Mouse (Mus musculus) embryonic facial prominence, embryonic 12.5 days (tissue): Measurements from ENCODE around the gene Gm7879. TPM values are rescaled to one million over a fixed set of nuclear protein-coding genes. Genes with fewer than 3 reads are reported as not detected.
"Not testable (repeated sequence)": the region's sequence is repeated elsewhere in the genome, so short reads cannot be mapped to it uniquely, and the experiment has no call there.

Experiments
- ATAC-seq: fragments of 200-750 bp; cut with Nextera tagmentation; 2 replicates; pipeline ENCODE4 v1.8.0; 2017; ENCODE audit not compliant: insufficient number of reproducible peaks, insufficient read depth, low FRiP score, low TSS enrichment
- H3K27ac ChIP-seq: fragments of 300-500 bp; sonication (generic); 2 replicates; pipeline ENCODE4 v1.5.1; 2016; ENCODE audit warnings: mild to moderate bottlenecking
- H3K27me3 ChIP-seq: fragments of 300-500 bp; sonication (generic); 2 replicates; pipeline ENCODE4 v1.6.1; 2016; ENCODE audit warnings: mild to moderate bottlenecking, moderate library complexity
- H3K36me3 ChIP-seq: fragments of 300-500 bp; sonication (generic); 2 replicates; pipeline ENCODE4 v1.6.1; 2016; ENCODE audit warnings: mild to moderate bottlenecking
- H3K4me1 ChIP-seq: fragments of 300-500 bp; sonication (generic); 2 replicates; pipeline ENCODE4 v1.6.1; 2016
- H3K4me2 ChIP-seq: fragments of 300-500 bp; sonication (generic); replicated peaks from 2 replicates; pipeline ENCODE4 v1.6.1; 2016; ENCODE audit warnings: mild to moderate bottlenecking, moderate library complexity
- H3K4me3 ChIP-seq: fragments of 300-500 bp; sonication (generic); 2 replicates; pipeline ENCODE4 v1.5.1; 2016; ENCODE audit warnings: mild to moderate bottlenecking
- H3K9ac ChIP-seq: fragments of 300-500 bp; sonication (generic); 2 replicates; pipeline ENCODE4 v1.6.1; 2016; ENCODE audit warnings: mild to moderate bottlenecking, moderate library complexity
- H3K9me3 ChIP-seq: fragments of 300-500 bp; sonication (generic); 2 replicates; pipeline ENCODE4 v1.6.1; 2016; ENCODE audit warnings: mild to moderate bottlenecking, moderate library complexity
- WGBS: fragments of 180-500 bp; shearing (Covaris S2); methylation state at CpG from one replicate; pipeline ENCODE4 v1.1.7; 2016; 5-methylcytosine and 5-hydroxymethylcytosine counted together
- polyA plus RNA-seq: library from polyadenylated mRNA; unstranded; fragments of >200 nt; fragmentation: Nextera tagmentation; extraction: Ambion mirVana; gene quantifications from 2 replicates; pipeline ENCODE4 v1.2.1, GENCODE M21; 2016

Gene Gm7879
- polyA plus RNA-seq = 0.33 TPM in 1 of 2 replicates, not detected in the other

GRCm38 (mm10) chr5:43912844-43913243 lies at the start of gene Gm7879:
Gene Gm7879 (plus strand): TSS chr5:43913144.
- not testable (repeated sequence) for H3K36me3 ChIP-seq, ATAC-seq

GRCm38 (mm10) chr5:43863642-43864041 lies 49.3 kb upstream of the Gm7879 start:
- Histone ChIP-seq H3K4me3 (no peak overlapping the region), H3K36me3 (no peaks in the 10 kb centered on the region), H3K9me3 (no peaks in the 10 kb centered on the region), H3K27me3 (no peaks in the 10 kb centered on the region), H3K4me1 (peaks cover 3% of the 10 kb centered on the region; the same call in 1 of the 2 replicates), H3K4me2 (no peak overlapping the region), H3K9ac (no peak overlapping the region), H3K27ac (no peak overlapping the region)
- WGBS = 75% methylated on average over 6 of the region's 6 CpGs
- no peak for ATAC-seq

More at GRCm38 (mm10) chr5:43912844-43913243, at the start of gene Gm7879:
- not testable (repeated sequence) for H3K4me2 ChIP-seq, H3K27me3 ChIP-seq, H3K9ac ChIP-seq, H3K4me1 ChIP-seq, H3K9me3 ChIP-seq, H3K4me3 ChIP-seq, H3K27ac ChIP-seq
- WGBS = 95% methylated on average over 4 of the region's 4 CpGs

- no peaks in the 10 kb centered on the region for H3K27me3 ChIP-seq
- H3K9ac ChIP-seq = no peak overlapping the region
- H3K9me3 ChIP-seq = no peaks in the 10 kb centered on the region
- ATAC-seq = no peak
- H3K36me3 ChIP-seq = no peaks in the 10 kb centered on the region
- H3K27ac ChIP-seq = no peak overlapping the region
- WGBS = 86% methylated on average over 2 of the region's 2 CpGs
- H3K4me1 ChIP-seq = peaks cover 8% of the 10 kb centered on the region; the same call in 1 of the 2 replicates
- H3K4me2 ChIP-seq = no peak overlapping the region
- no peak overlapping the region for H3K4me3 ChIP-seq
Observed at GRCm38 (mm10) chr5:43865316-43865715, 47.6 kb upstream of the Gm7879 start.

- no peak for ATAC-seq
- Histone ChIP-seq H3K27ac (0 out of 2 replicates have a peak within 1 kb of the TSS, but pooled peaks have one; percentile 36), H3K4me1 (peaks cover 8% of the 10 kb centered on the region; the same call in 1 of the 2 replicates), H3K9me3 (no peaks in the 10 kb centered on the region), H3K4me2 (peak within 1 kb of the TSS; percentile 67), H3K9ac (peak within 1 kb of the TSS; percentile 49), H3K4me3 (peak within 1 kb of the TSS; percentile 41), H3K36me3 (no peaks in the 10 kb centered on the region), H3K27me3 (no peaks in the 10 kb centered on the region)
Observed at GRCm38 (mm10) chr5:43868253-43868652, 44.7 kb upstream of the Gm7879 start, which contains the start of gene Cd38. Gene Cd38 (plus strand): TSS chr5:43868553.

DNA sequence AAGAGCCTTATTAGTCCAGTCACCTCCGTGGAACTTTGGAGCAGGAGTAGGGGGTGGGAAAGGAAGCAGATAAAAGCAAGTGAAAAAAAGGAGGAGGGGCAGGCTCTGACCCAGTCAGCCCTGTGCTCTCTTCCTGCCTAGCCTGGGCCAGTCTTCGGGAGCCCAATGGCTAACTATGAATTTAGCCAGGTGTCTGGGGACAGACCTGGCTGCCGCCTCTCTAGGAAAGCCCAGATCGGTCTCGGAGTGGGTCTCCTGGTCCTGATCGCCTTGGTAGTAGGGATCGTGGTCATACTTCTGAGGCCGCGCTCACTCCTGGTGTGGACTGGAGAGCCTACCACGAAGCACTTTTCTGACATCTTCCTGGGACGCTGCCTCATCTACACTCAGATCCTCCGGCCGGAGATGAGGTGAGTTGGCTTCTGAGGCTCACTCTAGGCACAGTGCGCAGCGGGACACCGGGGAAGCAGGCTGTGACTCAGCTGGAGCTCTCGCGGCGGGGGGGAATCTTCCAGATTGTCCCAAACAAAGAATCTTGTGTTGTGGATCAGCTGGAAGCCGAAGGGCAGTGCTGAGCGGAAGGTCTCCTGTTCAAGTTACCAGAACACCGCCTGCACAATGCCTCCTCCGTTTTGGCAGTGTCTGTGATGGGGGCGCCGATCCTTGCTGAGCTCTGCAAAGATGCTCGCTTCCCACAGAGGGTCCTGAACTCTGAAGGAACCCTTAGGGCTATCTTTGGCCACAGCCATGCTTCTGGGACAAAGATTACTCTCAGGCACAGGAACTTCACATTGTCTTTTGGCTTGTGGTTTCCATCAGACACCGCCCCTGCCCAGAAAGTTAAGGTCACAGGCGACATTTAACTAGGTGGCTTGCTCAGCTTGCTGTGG lies 44.0 kb upstream of the Gm7879 start:
- H3K36me3 ChIP-seq = no peaks in the 10 kb centered on the region
- 0 out of 2 replicates have a peak overlapping the region, but pooled peaks have one; percentile 36 for H3K27ac ChIP-seq
- no peak for ATAC-seq
- H3K9me3 ChIP-seq = no peaks in the 10 kb centered on the region
- H3K4me2 ChIP-seq = peak overlapping the region; percentile 67
- WGBS = 2% methylated on average over 28 of the region's 28 CpGs
- H3K27me3 ChIP-seq = no peaks in the 10 kb centered on the region
- peak overlapping the region; percentile 41 for H3K4me3 ChIP-seq
- H3K9ac ChIP-seq = peak overlapping the region; percentile 49
- peaks cover 8% of the 10 kb centered on the region; the same call in 1 of the 2 replicates for H3K4me1 ChIP-seq

- no peak for ATAC-seq
- Histone ChIP-seq H3K9ac (no peak overlapping the region), H3K4me3 (no peak overlapping the region), H3K36me3 (no peaks in the 10 kb centered on the region), H3K9me3 (no peaks in the 10 kb centered on the region), H3K27me3 (no peaks in the 10 kb centered on the region), H3K27ac (no peak overlapping the region), H3K4me2 (no peak overlapping the region), H3K4me1 (peaks cover 8% of the 10 kb centered on the region; the same call in 1 of the 2 replicates)
- 70% methylated on average over 1 of the region's 1 CpGs for WGBS
Observed at GRCm38 (mm10) chr5:43871845-43872244, 41.1 kb upstream of the Gm7879 start.

GRCm38 (mm10) chr5:43872652-43873051 lies 40.3 kb upstream of the Gm7879 start:
- no peak for ATAC-seq
- Histone ChIP-seq H3K4me3 (no peak overlapping the region), H3K4me2 (no peak overlapping the region), H3K27ac (no peak overlapping the region), H3K36me3 (no peaks in the 10 kb centered on the region), H3K27me3 (no peaks in the 10 kb centered on the region), H3K9me3 (no peaks in the 10 kb centered on the region), H3K4me1 (peaks cover 8% of the 10 kb centered on the region; the same call in 1 of the 2 replicates), H3K9ac (no peak overlapping the region)
- WGBS = 67% methylated on average over 1 of the region's 1 CpGs

- Histone ChIP-seq H3K4me1 (peaks cover 8% of the 10 kb centered on the region; the same call in 1 of the 2 replicates), H3K27me3 (no peaks in the 10 kb centered on the region), H3K27ac (no peak overlapping the region), H3K9ac (no peak overlapping the region), H3K4me3 (no peak overlapping the region), H3K4me2 (no peak overlapping the region), H3K36me3 (no peaks in the 10 kb centered on the region), H3K9me3 (no peaks in the 10 kb centered on the region)
- 79% methylated on average over 3 of the region's 3 CpGs for WGBS
- no peak for ATAC-seq
Observed at GRCm38 (mm10) chr5:43882034-43882433, 30.9 kb upstream of the Gm7879 start.

DNA sequence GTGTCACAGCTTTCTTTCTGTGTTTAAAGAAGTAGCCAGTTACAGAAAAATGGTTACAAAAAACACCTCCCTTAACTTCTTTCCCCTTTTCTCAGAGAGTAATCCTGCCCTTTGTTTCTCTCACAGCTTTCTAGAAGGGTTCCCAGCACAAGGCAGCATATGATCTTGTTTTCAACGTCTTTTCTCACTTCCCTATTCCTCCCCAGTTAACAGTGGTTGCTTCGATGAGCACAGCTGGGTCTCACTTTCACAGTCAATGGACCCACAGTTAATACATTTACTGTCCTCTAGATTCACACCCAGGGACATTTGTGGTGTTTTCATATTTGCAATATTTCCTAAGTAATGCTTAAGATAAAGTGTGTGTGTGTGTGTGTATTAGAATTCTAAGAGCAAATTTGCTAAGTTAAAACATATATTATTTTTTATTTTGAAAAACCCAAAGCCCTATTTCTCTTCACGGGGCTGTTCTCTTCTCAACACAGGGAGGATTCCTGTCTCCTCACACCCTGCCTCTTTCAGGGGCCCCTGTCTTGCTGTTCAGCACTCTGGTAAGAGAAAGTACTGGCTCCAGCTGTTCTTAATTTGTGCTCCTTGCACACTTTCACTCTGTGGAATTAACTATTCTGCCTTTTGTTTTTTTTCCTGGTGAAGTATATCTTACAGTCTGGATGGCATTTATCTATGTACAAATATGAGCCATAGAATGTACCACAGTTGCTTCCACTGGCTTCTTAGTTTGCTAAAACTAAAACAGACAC lies 27.7 kb upstream of the Gm7879 start:
- Histone ChIP-seq H3K27ac (peak overlapping the region; percentile 67), H3K4me3 (no peak overlapping the region), H3K36me3 (no peaks in the 10 kb centered on the region), H3K9ac (peak overlapping the region; percentile 24; the same call in 1 of the 2 replicates), H3K4me2 (no peak overlapping the region), H3K9me3 (no peaks in the 10 kb centered on the region), H3K4me1 (peaks cover 8% of the 10 kb centered on the region; the same call in 1 of the 2 replicates), H3K27me3 (no peaks in the 10 kb centered on the region)
- WGBS = 28% methylated on average over 3 of the region's 3 CpGs
- no peak for ATAC-seq

DNA sequence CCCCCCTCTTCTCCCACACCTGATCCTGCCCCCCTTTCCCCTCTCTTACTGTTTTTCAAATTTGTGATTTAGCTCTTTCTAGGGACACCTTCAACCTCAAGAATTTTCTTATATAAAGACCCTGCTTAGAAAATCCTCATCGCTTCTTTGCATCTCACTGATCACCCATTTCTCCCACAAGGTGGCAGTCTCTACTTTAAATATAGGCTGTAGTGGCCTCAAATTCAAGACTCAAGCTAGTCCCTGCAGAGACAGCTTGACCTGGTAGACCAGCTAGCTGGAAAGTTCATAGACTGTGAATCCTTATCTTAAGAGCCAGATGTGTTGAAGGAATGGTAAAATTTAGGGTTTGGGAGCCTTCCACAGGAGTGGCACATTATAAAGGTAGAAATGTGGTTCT lies 20.6 kb upstream of the Gm7879 start:
- H3K27ac ChIP-seq = no peak overlapping the region
- WGBS = 29% methylated on average over 1 of the region's 1 CpGs
- H3K4me2 ChIP-seq = no peak overlapping the region
- H3K27me3 ChIP-seq = no peaks in the 10 kb centered on the region
- H3K9ac ChIP-seq = no peak overlapping the region
- H3K9me3 ChIP-seq = no peaks in the 10 kb centered on the region
- 0 out of 2 replicates have a peak, but pooled peaks cover 4% of the 10 kb centered on the region for H3K4me1 ChIP-seq
- no peak for ATAC-seq
- H3K4me3 ChIP-seq = no peak overlapping the region
- H3K36me3 ChIP-seq = no peaks in the 10 kb centered on the region

GRCm38 (mm10) chr5:43894113-43894512 lies 18.8 kb upstream of the Gm7879 start:
- Histone ChIP-seq H3K36me3 (no peaks in the 10 kb centered on the region), H3K9ac (no peak overlapping the region), H3K4me1 (0 out of 2 replicates have a peak, but pooled peaks cover 4% of the 10 kb centered on the region), H3K27me3 (no peaks in the 10 kb centered on the region), H3K4me3 (no peak overlapping the region), H3K9me3 (no peaks in the 10 kb centered on the region), H3K4me2 (no peak overlapping the region), H3K27ac (no peak overlapping the region)
- no peak for ATAC-seq
- WGBS = 67% methylated on average over 2 of the region's 2 CpGs
